Mouse (Mus musculus) effector memory CD4-positive, alpha-beta T cell, adult 7 months (primary cell): ENCODE data around the gene Vmn1r131. TPM values are rescaled to one million over a fixed set of nuclear protein-coding genes. Genes with fewer than 3 reads are reported as not detected.

Source experiments
- polyA plus RNA-seq: library from polyadenylated mRNA; unstranded; fragments of 100-300 nt; shearing (Covaris generic); gene quantifications from one replicate; pipeline ENCODE4 v1.2.1, GENCODE M21; 2017

Vmn1r131 gene
- polyA plus RNA-seq = not detected

DNA sequence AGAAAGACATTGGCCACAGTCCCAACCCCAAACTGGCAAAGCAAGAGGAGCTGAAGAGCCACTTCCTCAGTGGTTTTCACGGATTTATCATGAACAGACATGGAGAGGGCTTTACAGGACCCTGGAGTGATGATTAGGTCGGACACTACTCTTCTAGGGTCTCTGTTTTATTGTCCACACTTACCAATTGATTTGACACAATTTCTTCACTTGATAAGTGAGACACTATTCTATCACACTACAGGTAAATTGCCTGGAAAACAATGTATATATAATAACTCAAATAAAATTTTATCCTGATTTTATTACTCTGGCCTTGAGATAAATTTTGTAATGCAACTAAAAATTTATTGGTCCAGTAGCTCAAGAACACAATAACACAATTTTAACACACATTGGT is at the start of gene Vmn1r131:
Gene Vmn1r131, minus strand, starts transcription at position 101 of the 400 bp plus-strand sequence.

DNA sequence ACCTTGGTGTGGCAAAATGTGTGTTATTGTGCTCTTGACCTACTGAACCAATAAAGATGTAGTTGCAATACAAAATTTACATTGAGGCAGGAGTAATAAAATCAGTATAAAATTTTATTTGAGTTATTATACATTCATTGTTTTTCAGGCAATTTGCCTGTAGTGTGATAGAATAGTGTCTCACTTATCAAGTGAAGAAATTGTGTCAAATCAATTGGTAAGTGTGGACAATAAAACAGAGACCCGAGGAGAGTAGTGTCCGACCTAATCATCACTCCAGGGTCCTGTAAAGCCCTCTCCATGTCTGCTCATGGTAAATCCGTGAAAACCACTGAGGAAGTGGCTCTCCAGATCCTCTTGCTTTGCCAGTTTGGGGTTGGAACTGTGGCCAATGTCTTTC is 34.4 kb downstream of the Vmn1r131 start, which contains the start of gene Vmn1r130:
Gene Vmn1r130, plus strand, starts transcription at position 301 of the 400 bp plus-strand sequence.

Other genes starting within 250 kb of the Vmn1r131 start
- gene Vmn1r126, start 244.6 kb downstream of the Vmn1r131 start, polyA plus RNA-seq = not detected
- gene Vmn1r127, start 226.2 kb downstream of the Vmn1r131 start, polyA plus RNA-seq = not detected
- gene Vmn1r128, start 196.7 kb downstream of the Vmn1r131 start, polyA plus RNA-seq = not detected
- gene Vmn1r129, start 184.8 kb downstream of the Vmn1r131 start, polyA plus RNA-seq = not detected
- 1.3 TPM for gene Gm6882, start 113.3 kb downstream of the Vmn1r131 start, polyA plus RNA-seq
- not detected for gene Vmn1r130, start 34.3 kb downstream of the Vmn1r131 start, polyA plus RNA-seq
- not detected for gene Vmn1r132, start 68.0 kb upstream of the Vmn1r131 start, polyA plus RNA-seq
- not detected for gene Gm4175, start 215.4 kb upstream of the Vmn1r131 start, polyA plus RNA-seq